In the genomic region with DNA sequence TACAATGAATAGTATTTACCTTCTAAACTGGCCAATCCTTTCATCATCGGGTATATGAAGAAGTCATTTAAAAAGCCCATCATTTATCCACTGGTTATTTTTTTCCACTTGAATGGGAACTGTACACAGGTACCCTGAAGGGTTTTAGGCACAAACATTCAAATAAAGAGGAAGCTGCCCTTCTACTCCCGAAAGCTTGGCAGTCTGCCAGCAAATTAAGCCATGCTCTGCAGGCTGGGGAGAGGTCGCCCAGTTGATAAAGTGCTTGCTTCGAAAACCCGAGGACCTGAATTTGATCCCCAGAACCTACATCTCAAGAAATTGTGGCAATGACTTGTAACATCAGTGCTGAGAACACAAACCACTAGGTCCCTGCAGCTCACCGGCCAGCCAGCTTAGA, we compare ENCODE assay signal across 12 mouse cellular contexts. TPM values are rescaled to one million over a fixed set of nuclear protein-coding genes. Genes with fewer than 3 reads are reported as not detected.
DNase-seq lines count a peak whose midpoint lies in the region; ATAC-seq and TF ChIP-seq lines count a peak whose summit lies in the region.
"Had no signal": no experiment of that assay in that cellular context is flagged by ENCODE, and none has a peak within 500 bp of the region (broad histone marks: within the 10 kb centered on the region; RNA-seq: fewer than 3 reads in every experiment).

No protein-coding gene starts in this region.

- no peaks in the 10 kb centered on the region for H3K27me3 ChIP-seq in forebrain, postnatal 0 days (ENCODE audit: insufficient read depth, low read length)
- no peaks in the 10 kb centered on the region for H3K27me3 ChIP-seq in forebrain, embryonic 13.5 days
- H3K27me3 ChIP-seq: lung, embryonic 15.5 days had no signal

- no peak overlapping the region for H3K4me3 ChIP-seq in forebrain, postnatal 0 days (ENCODE audit: low read depth, low read length)
- H3K4me3 ChIP-seq in forebrain, embryonic 13.5 days = no peak overlapping the region
- H3K4me3 ChIP-seq: lung, embryonic 15.5 days had no signal

- H3K9ac ChIP-seq in forebrain, postnatal 0 days = no peak overlapping the region
- H3K9ac ChIP-seq in forebrain, embryonic 13.5 days = no peak overlapping the region
- H3K9ac ChIP-seq: lung, embryonic 15.5 days had no signal

- 15% methylated on average over 6 of the region's 6 CpGs for WGBS in forebrain, postnatal 0 days
- WGBS in forebrain, embryonic 13.5 days = 25% methylated on average over 6 of the region's 6 CpGs

- no peak overlapping the region for H3K27ac ChIP-seq in forebrain, postnatal 0 days (ENCODE audit: low read depth, low read length)
- no peak overlapping the region for H3K27ac ChIP-seq in forebrain, embryonic 13.5 days
- H3K27ac ChIP-seq: lung, embryonic 15.5 days had no signal

- no peak for ATAC-seq in forebrain, postnatal 0 days
- no peak for ATAC-seq in forebrain, embryonic 13.5 days
- peak; percentile 39; the same call in 1 of the 2 replicates for ATAC-seq in megakaryocyte progenitor cell, adult 5-6 weeks (replicated peaks; ENCODE audit: poor library complexity)

- no peaks in the 10 kb centered on the region for H3K4me1 ChIP-seq in forebrain, postnatal 0 days (ENCODE audit: insufficient read depth)
- H3K4me1 ChIP-seq in forebrain, embryonic 13.5 days = peaks cover 32% of the 10 kb centered on the region

- TF ChIP-seq CTCF in forebrain, postnatal 0 days (IDR thresholded peaks at IDR 0.05; ENCODE audit: low read depth) = no peak

- H3K4me2 ChIP-seq in forebrain, postnatal 0 days (ENCODE audit: low read depth) = no peak overlapping the region
- no peak overlapping the region for H3K4me2 ChIP-seq in forebrain, embryonic 13.5 days
- H3K4me2 ChIP-seq: lung, embryonic 15.5 days had no signal

- H3K36me3 ChIP-seq in forebrain, postnatal 0 days (ENCODE audit: insufficient read depth) = no peaks in the 10 kb centered on the region
- no peaks in the 10 kb centered on the region for H3K36me3 ChIP-seq in forebrain, embryonic 13.5 days (ENCODE audit: poor library complexity, severe bottlenecking)
- H3K36me3 ChIP-seq: lung, embryonic 15.5 days had no signal

- H3K9me3 ChIP-seq in forebrain, postnatal 0 days (ENCODE audit: low read length) = no peaks in the 10 kb centered on the region
- no peaks in the 10 kb centered on the region for H3K9me3 ChIP-seq in forebrain, embryonic 13.5 days (replicated peaks)
- H3K9me3 ChIP-seq: lung, embryonic 15.5 days had no signal

- DNase-seq in forebrain, postnatal 0 days = peak; percentile 31
- peak; percentile 4 for DNase-seq in lung, postnatal 14 days
- no peak for DNase-seq in lung, postnatal 25 days (ENCODE audit: low spot score)
- DNase-seq in adipocyte (ENCODE audit: low spot score) = peak; percentile 14
- no peak for DNase-seq in spleen, postnatal 14 days (ENCODE audit: low spot score in 2 of 2)
- DNase-seq: cerebellum, adult 8-10 months had no signal

RNA-seq across cellular contexts. Expression of a gene that starts 35.6 kb away (rescaled TPM):
- total RNA-seq in forebrain, postnatal 0 days (2014; rRNA removed) = not detected in 2 replicates
- not detected in 2 replicates for polyA plus RNA-seq in forebrain, postnatal 0 days (2015; fragmentation: Nextera tagmentation; extraction: Ambion mirVana)
- polyA plus RNA-seq in forebrain, embryonic 13.5 days (2015; fragmentation: Nextera tagmentation; extraction: Ambion mirVana) = not detected in 2 replicates
- not detected in 2 replicates for total RNA-seq in megakaryocyte progenitor cell, adult 5-6 weeks (2015)
- not detected in 2 replicates for total RNA-seq in megakaryocyte progenitor cell, adult 5-6 weeks (2017)
- total RNA-seq: heart, postnatal 14 days; left cerebral cortex, postnatal 25 days had no signal
- polyA plus RNA-seq: gonadal fat pad, adult 2 months had no signal

Comparison
In these comparisons a context has a peak if more than half of its experiments do, and no peak if none do; other contexts are left out.
1. DNase-seq: peak in forebrain, postnatal 0 days (single experiment), lung, postnatal 14 days (single experiment) and adipocyte (single experiment); none in lung, postnatal 25 days (single experiment) and spleen, postnatal 14 days (0 of 2).